Mouse (Mus musculus): Measurements from ENCODE around the gene Rpia. TPM values are rescaled to one million over a fixed set of nuclear protein-coding genes. Genes with fewer than 3 reads are reported as not detected.

Gene Rpia
- polyA plus RNA-seq, 1 experiment from 2014 or later, result 2.6 TPM

DNA sequence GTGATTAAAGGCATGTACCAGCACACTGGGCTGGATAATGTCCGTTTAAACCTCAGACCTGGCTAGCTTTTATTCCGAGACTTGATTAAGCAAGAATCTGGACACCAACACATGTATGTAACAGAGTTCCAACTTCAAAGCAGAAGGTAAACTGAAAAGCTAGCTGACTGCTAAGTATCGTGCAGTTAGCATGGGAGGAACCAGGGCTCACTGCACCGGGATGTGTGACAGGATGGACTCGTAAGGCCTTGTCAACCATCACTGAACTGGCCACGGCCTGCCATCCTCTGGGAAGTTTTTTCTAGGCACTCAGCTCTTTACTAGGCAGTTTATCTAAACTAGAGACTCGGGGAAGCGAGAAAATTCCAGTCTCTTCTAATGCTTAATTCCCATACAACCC lies 27.0 kb downstream of the Rpia start:
- no peaks in the 10 kb centered on the region for H3K9me3 ChIP-seq (ENCODE audit: control insufficient read depth, low read length)
- no peak for DNase-seq (ENCODE audit: low spot score)
- H3K36me3 ChIP-seq (ENCODE audit: control insufficient read depth, insufficient read depth, low read length), result peaks cover 2% of the 10 kb centered on the region; the same call in 1 of the 2 replicates
- H3K4me1 ChIP-seq (replicated peaks; ENCODE audit: control insufficient read depth, insufficient read depth), result no peaks in the 10 kb centered on the region
- WGBS, result 84% methylated on average over 8 of the region's 8 CpGs
- no peak overlapping the region for H3K4me3 ChIP-seq (ENCODE audit: low read depth, low read length)
- TF ChIP-seq EP300 (optimal IDR thresholded peaks at IDR 0.05) (no peak), CTCF (IDR thresholded peaks at IDR 0.05; ENCODE audit: low read depth) (no peak)
- ATAC-seq (ENCODE audit: low FRiP score, low TSS enrichment), result no peak
- no peak overlapping the region for H3K4me2 ChIP-seq (replicated peaks; ENCODE audit: low read depth)
- no peaks in the 10 kb centered on the region for H3K27me3 ChIP-seq (ENCODE audit: control insufficient read depth, insufficient read depth, low read length)
- no peak overlapping the region for H3K27ac ChIP-seq (replicated peaks)
- H3K9ac ChIP-seq (ENCODE audit: low read length), result no peak overlapping the region

DNA sequence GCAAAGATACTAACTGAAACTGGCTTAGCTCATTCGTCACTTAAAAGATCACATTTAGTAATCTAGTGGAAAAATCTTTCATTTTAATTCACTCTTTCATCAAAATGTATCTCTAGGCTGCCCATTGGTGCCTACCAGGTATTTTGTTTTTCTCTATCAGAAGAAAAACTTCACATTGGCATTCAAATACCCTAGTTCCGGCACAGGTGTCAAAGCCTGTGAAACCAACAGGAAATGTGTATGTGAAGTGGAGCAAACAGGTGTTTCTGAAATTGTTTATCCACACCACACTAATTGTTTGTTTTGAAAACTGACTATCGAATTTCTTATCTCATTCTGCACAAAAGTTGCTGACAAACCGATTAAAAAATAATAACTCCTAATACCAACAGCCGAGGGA lies 27.5 kb downstream of the Rpia start:
- no peak overlapping the region for H3K27ac ChIP-seq (replicated peaks)
- ATAC-seq (ENCODE audit: low FRiP score, low TSS enrichment), result no peak
- TF ChIP-seq EP300 (optimal IDR thresholded peaks at IDR 0.05), result no peak
- TF ChIP-seq CTCF (IDR thresholded peaks at IDR 0.05; ENCODE audit: low read depth), result no peak
- H3K9me3 ChIP-seq (ENCODE audit: control insufficient read depth, low read length), result no peaks in the 10 kb centered on the region
- H3K4me3 ChIP-seq (ENCODE audit: low read depth, low read length), result no peak overlapping the region
- no peaks in the 10 kb centered on the region for H3K4me1 ChIP-seq (replicated peaks; ENCODE audit: control insufficient read depth, insufficient read depth)
- no peaks in the 10 kb centered on the region for H3K27me3 ChIP-seq (ENCODE audit: control insufficient read depth, insufficient read depth, low read length)
- H3K9ac ChIP-seq (ENCODE audit: low read length), result no peak overlapping the region
- WGBS, result 74% methylated on average over 5 of the region's 5 CpGs
- no peak for DNase-seq (ENCODE audit: low spot score)
- peaks cover 2% of the 10 kb centered on the region; the same call in 1 of the 2 replicates for H3K36me3 ChIP-seq (ENCODE audit: control insufficient read depth, insufficient read depth, low read length)
- no peak overlapping the region for H3K4me2 ChIP-seq (replicated peaks; ENCODE audit: low read depth)

GRCm38 (mm10) chr6:70763881-70764280 lies 28.2 kb downstream of the Rpia start:
- TF ChIP-seq CTCF (IDR thresholded peaks at IDR 0.05; ENCODE audit: low read depth) (no peak), EP300 (optimal IDR thresholded peaks at IDR 0.05) (no peak)
- no peak overlapping the region for H3K27ac ChIP-seq (replicated peaks)
- H3K36me3 ChIP-seq (ENCODE audit: control insufficient read depth, insufficient read depth, low read length), result peaks cover 2% of the 10 kb centered on the region; the same call in 1 of the 2 replicates
- ATAC-seq (ENCODE audit: low FRiP score, low TSS enrichment), result no peak
- no peaks in the 10 kb centered on the region for H3K9me3 ChIP-seq (ENCODE audit: control insufficient read depth, low read length)
- WGBS, result 95% methylated on average over 4 of the region's 4 CpGs
- no peak overlapping the region for H3K9ac ChIP-seq (ENCODE audit: low read length)
- H3K4me1 ChIP-seq (replicated peaks; ENCODE audit: control insufficient read depth, insufficient read depth), result no peaks in the 10 kb centered on the region
- DNase-seq (ENCODE audit: low spot score), result no peak
- no peak overlapping the region for H3K4me3 ChIP-seq (ENCODE audit: low read depth, low read length)
- H3K4me2 ChIP-seq (replicated peaks; ENCODE audit: low read depth), result no peak overlapping the region
- no peaks in the 10 kb centered on the region for H3K27me3 ChIP-seq (ENCODE audit: control insufficient read depth, insufficient read depth, low read length)

- no peak for ATAC-seq (ENCODE audit: low FRiP score, low TSS enrichment)
- H3K9me3 ChIP-seq (ENCODE audit: control insufficient read depth, low read length), result no peaks in the 10 kb centered on the region
- H3K4me2 ChIP-seq (replicated peaks; ENCODE audit: low read depth), result no peak overlapping the region
- peaks cover 2% of the 10 kb centered on the region; the same call in 1 of the 2 replicates for H3K36me3 ChIP-seq (ENCODE audit: control insufficient read depth, insufficient read depth, low read length)
- 83% methylated on average over 6 of the region's 6 CpGs for WGBS
- H3K4me1 ChIP-seq (replicated peaks; ENCODE audit: control insufficient read depth, insufficient read depth), result no peaks in the 10 kb centered on the region
- no peak for DNase-seq (ENCODE audit: low spot score)
- TF ChIP-seq CTCF (IDR thresholded peaks at IDR 0.05; ENCODE audit: low read depth) (no peak), EP300 (optimal IDR thresholded peaks at IDR 0.05) (no peak)
- H3K27me3 ChIP-seq (ENCODE audit: control insufficient read depth, insufficient read depth, low read length), result no peaks in the 10 kb centered on the region
- no peak overlapping the region for H3K4me3 ChIP-seq (ENCODE audit: low read depth, low read length)
- no peak overlapping the region for H3K9ac ChIP-seq (ENCODE audit: low read length)
- H3K27ac ChIP-seq (replicated peaks), result no peak overlapping the region
These were observed 29.4 kb downstream of the Rpia start for GRCm38 (mm10) chr6:70762659-70763058.

DNA sequence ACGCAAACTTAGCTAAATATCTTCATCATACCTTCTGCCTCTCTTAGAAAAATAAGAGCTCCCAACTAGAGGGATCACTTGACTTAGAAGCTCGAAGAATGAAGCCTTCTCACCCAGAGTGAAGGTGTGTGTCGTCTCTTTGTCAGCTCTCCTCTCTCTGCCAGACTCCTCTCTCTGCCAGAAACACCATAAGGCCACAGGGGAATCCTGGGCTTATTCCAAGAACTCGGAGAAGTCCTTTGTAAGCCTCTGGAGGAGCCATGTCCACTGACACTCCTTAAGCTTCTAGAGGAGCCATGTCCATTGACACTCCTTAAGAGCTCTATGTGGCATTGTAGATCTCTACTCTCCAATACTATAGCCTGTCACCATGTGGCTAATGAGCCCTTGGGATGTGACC lies 31.1 kb downstream of the Rpia start:
- DNase-seq (ENCODE audit: low spot score) (no peak), ATAC-seq (ENCODE audit: low FRiP score, low TSS enrichment) (no peak)
- H3K4me2 ChIP-seq (replicated peaks; ENCODE audit: low read depth), result no peak overlapping the region
- H3K9me3 ChIP-seq (ENCODE audit: control insufficient read depth, low read length), result no peaks in the 10 kb centered on the region
- no peaks in the 10 kb centered on the region for H3K4me1 ChIP-seq (replicated peaks; ENCODE audit: control insufficient read depth, insufficient read depth)
- no peak overlapping the region for H3K4me3 ChIP-seq (ENCODE audit: low read depth, low read length)
- 79% methylated on average over 4 of the region's 4 CpGs for WGBS
- H3K27ac ChIP-seq (replicated peaks), result no peak overlapping the region
- no peaks in the 10 kb centered on the region for H3K36me3 ChIP-seq (ENCODE audit: control insufficient read depth, insufficient read depth, low read length)
- H3K9ac ChIP-seq (ENCODE audit: low read length), result no peak overlapping the region
- H3K27me3 ChIP-seq (ENCODE audit: control insufficient read depth, insufficient read depth, low read length), result no peaks in the 10 kb centered on the region
- TF ChIP-seq EP300 (optimal IDR thresholded peaks at IDR 0.05) (no peak), CTCF (IDR thresholded peaks at IDR 0.05; ENCODE audit: low read depth) (no peak)

DNA sequence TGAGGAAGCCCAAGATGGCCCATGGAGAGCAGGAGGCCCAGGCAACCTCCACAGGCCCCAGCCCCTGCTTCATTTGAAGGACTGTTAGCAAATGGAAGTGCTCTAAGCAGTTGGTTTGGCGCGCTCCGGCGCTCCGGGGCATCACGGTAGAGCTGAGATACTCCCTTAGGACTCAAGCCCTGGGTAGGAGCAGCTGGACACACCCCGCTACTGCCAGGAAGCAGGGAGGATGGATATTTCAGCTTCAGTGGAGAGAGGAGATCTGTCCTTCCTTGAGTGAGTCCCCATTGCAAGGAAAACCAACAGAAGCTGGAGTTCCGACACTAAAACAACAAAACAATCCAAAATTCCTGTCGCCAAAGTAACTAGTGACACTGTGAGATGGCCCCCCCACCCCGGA lies 37.2 kb downstream of the Rpia start:
- no peak overlapping the region for H3K27ac ChIP-seq (replicated peaks)
- no peaks in the 10 kb centered on the region for H3K4me1 ChIP-seq (replicated peaks; ENCODE audit: control insufficient read depth, insufficient read depth)
- no peaks in the 10 kb centered on the region for H3K27me3 ChIP-seq (ENCODE audit: control insufficient read depth, insufficient read depth, low read length)
- TF ChIP-seq CTCF (IDR thresholded peaks at IDR 0.05; ENCODE audit: low read depth) (no peak), EP300 (optimal IDR thresholded peaks at IDR 0.05) (no peak)
- H3K4me2 ChIP-seq (replicated peaks; ENCODE audit: low read depth), result no peak overlapping the region
- H3K9ac ChIP-seq (ENCODE audit: low read length), result no peak overlapping the region
- no peaks in the 10 kb centered on the region for H3K9me3 ChIP-seq (ENCODE audit: control insufficient read depth, low read length)
- no peak for DNase-seq (ENCODE audit: low spot score)
- WGBS, result 91% methylated on average over 10 of the region's 10 CpGs
- H3K4me3 ChIP-seq (ENCODE audit: low read depth, low read length), result no peak overlapping the region
- H3K36me3 ChIP-seq (ENCODE audit: control insufficient read depth, insufficient read depth, low read length), result no peaks in the 10 kb centered on the region
- ATAC-seq (ENCODE audit: low FRiP score, low TSS enrichment), result no peak

Data from stomach, postnatal 0 days (tissue).